Mouse (Mus musculus) monocyte, adult 5-6 weeks (primary cell): Measurements from ENCODE around the gene Man2a1. TPM values are rescaled to one million over a fixed set of nuclear protein-coding genes. Genes with fewer than 3 reads are reported as not detected.

Experiments
- ATAC-seq: fragments of 153-309, 156-312 bp; replicated peaks from 2 replicates; pipeline ENCODE4 v1.8.0; 2017; ENCODE audit warnings: mild to moderate bottlenecking; ENCODE audit not compliant: low TSS enrichment, insufficient number of reproducible peaks, severe bottlenecking, poor library complexity, low FRiP score
- total RNA-seq: library from RNA; stranded (forward); fragments of 200-1000, 200-491, 200-594 nt; gene quantifications from 3 replicates; pipeline ENCODE4 v1.2.3, GENCODE M21; 2017

The Man2a1 gene
- total RNA-seq, 1 experiment from 2014 or later = 42.0 TPM

DNA sequence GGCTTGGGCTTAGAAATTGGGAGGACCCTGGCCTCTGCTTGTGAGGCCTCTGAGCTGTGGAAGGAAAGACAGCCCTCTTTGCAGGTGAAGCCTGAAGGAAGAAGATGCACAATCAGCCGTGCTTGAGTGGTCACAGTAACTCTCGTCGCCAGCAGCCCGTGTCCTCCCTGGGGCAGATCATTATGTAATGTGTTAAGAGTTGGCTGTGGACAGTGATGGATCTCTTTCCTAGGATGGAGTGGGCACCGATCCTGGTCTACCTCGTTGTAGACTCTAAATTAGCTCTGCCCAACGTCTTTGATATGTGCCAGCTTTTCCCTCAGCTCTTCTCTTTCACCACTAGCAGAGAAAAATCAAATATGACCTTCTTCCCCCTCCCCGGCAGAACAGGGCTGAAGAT, 20.7 kb downstream of the Man2a1 start:
- ATAC-seq = no peak

DNA sequence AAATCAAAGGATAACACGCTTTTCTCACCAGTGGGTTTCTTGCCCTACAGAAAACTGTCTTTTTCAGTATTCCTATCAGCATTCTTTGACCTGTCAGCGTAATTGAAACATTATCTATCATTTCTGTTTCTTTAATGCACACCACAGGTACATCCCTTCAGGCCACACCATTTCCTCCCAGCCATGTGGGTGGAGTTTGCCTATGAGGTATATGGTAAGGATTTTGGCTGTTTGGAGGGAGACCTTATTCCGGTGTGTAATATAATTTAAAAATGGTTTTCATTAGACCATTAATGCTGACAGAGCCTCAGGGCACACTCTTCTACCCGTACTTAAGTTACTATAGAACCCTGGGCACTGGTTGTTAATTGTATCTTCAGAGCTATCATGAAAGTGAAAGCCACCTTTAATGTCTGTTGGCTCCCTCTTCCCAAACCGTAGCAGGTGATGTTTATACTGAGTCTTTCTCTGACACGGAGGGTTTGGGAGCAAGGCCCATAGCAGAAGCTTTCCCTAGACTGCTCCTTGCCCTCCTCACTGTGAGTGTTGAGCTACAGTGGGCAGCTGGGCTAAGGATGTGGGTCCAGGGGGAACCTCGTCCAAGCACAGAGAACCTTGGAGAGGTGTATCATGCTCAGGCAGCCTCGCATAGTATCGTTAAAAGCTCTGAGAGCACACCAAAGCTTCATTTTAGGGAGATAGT, 21.3 kb downstream of the Man2a1 start:
- no peak for ATAC-seq

DNA sequence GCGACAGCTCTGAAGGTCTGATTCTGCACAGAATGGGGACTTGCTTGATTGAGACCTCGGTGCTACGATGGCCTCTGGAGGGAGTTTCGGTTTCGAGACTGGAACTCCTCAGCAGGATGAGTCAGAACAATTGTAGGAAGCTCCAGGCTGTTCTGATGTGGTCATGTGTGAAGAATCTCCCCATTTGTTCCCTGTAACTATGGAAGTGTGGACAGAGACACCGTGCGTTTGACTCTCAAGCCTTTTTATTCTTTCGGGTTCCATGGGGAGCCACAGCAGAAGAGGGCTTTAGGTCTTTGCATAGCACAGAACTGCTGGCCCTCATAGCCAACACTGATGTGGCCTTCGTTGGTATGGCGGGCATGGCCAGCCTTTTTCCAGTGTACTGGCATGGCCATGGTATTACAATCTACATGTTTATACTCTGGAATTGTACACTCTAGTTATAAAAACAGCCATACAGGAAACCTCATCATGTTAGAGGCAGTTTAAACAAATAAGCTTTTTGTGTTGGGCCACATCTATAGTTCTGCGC, 21.9 kb downstream of the Man2a1 start:
- peak; percentile 40 for ATAC-seq

DNA sequence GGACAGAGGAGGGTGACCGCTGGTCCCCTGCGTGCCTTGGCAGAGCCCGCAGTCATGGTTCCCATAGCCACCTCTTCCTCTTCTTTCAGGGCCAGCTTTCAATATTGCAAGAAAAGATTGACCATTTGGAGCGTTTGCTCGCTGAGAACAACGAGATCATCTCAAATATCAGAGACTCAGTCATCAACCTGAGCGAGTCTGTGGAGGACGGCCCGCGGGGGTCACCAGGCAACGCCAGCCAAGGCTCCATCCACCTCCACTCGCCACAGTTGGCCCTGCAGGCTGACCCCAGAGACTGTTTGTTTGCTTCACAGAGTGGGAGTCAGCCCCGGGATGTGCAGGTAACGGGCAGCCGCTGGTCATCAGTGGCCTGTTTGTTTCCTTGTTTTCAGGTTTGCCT, 23.9 kb downstream of the Man2a1 start:
- no peak for ATAC-seq

DNA sequence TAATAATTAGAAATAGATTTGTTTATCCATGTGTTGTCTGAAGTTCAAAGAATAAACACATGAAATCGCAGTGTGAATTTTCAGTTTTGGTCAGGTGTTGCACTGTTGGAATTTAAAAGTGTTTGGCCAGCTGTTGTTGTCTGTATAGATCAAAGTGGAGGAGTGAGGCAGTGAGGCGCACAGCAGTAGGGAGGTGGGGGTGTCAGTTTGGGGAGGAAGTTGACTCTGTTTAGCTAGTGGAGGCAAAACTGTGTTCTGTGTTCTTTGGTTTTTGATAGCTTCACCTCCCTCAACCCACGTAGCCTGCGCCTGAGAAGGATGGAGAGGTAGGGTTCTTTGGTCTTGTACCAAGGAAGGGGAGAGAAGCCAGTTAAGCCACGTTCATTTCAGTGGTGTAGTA, 28.3 kb downstream of the Man2a1 start:
- ATAC-seq = no peak

DNA sequence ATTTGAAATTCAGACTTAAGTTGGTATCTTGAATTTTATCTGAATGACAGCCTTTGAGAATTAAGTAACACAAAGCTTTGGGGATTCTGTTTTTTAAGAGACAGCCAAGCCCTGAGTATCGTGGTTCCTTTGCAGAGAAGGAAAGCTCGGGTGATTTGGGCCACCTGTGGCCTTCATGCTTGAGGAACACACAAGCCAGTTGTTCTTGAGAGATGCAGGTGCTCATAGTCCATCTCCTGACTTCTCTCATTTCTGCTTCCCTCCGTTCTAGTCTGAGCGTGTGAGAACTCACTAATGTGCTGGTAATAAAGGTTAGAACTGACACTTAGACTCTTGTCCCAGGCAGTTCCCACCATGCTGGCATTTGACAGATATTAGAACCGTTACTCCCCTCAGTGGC, 28.9 kb downstream of the Man2a1 start:
- ATAC-seq = no peak

DNA sequence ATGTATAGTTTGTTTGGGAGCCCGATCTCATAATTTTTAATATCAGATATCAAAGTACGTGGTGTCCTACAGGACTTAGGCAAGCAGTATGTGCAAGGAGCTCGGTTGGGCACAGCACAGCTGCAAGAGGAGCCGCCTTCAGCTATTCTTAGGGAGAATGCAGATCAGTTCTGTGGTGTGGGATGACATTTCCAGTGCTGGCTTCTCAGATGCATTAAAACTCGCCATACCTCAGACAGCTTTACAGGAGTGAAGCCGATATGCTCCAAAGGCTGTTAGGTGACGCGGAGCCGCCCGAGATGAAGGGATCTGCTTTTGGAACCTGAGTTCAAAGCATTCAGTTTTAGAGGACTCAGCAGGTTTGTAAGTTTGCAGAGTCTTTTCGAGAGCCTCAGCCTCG, 30.0 kb downstream of the Man2a1 start:
- no peak for ATAC-seq

DNA sequence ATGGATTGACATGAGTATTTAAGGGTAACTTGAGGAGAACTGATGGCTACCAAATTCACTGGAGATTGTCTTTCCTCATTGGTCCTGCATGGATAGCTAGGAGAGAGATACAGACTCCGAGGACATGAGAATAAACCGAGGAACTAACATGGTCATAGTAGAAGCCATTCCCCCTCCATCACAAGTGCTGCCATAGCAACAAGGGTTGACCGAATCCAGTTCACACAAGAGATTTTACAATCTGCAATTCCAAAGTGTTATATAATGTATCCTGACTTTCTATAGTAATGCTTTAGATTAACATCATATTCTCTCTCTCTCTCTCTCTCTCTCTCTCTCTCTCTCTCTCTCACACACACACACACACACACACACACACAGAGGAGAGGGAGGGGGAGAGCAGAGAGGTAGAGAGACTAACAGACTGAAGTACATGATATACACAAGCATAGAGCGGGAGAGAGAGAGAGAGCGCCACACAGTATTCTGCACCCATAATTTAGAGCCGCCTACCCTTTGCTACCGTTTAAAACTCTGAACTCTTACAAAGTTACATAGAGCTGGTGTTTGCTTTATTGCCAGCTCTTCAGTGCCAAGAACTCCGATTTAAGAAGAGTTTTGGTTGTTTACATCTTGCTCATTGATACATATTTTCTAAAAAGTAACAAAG, 37.5 kb downstream of the Man2a1 start:
- ATAC-seq = no peak

DNA sequence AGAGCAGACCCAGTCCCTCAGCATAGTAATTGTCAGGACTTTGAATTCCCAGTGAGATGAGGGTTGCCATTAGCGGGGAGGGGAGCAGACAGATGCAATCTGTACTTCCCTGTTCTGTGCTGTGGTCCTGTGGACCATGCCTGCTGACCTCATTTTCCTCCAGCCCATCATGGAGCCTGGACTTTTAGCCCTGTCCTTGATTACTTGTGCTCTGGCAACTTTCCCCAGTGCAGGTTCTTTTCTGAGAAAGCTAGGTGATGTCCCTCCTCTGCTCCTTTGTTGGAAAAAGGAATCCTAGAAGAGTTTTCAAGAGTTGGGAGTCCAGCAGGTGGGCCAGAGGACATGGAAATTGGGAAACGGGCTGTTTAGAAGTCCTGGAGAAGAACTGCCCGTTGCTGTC, 40.8 kb downstream of the Man2a1 start:
- no peak for ATAC-seq

DNA sequence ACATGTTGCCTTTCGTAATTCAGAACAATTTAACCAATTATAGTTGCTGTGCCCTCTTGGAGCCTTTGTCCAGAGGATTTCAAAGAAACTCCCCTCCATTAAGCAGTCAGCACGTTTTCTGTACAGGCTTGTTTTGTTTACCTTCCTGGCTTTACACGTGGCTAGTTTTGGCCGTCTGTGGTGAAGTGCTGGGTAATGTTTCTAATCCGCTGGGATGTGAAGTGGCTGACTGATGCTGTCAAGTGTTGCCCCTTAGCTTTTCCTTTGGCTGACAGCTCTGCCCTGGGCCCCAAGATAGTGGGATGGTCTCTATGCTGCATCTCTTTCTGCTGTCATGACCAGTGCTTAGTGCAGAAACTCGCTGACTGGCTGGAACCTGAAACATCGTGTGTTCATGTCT, 43.1 kb downstream of the Man2a1 start:
- no peak for ATAC-seq

DNA sequence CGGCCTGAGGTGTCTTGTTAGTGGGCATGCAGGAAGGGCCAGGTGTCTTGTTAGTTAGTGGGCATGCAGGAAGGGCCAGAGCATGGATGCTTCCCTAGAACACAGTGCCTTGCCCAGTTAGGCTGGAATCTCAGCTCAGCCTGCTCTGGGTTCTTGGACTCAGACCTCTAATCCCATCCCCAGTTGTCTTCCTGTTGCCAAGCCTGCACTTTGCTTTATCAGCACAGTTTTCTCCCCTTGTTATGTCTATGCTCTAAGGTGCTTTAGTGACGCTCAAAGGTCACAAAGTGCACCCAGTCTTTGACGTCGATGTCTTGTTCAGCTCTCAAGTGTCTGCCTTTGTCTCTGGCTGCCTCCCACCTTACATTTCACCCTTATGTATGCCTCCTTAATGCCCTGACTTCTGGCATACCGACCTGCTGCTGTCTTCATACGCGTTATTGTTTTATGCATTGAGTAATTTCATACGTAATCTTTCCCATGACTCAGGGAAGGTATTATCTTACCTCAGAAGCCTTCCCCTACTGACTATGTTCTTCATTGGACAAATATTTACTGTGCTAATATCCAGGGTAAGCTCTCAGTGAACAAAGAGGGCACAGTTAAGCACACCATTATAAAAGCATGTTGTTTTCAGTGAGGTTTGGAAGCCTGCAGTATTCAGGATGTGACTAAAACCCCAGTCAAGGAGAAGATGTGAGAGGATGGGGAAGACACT, 44.5 kb downstream of the Man2a1 start:
- ATAC-seq = no peak

DNA sequence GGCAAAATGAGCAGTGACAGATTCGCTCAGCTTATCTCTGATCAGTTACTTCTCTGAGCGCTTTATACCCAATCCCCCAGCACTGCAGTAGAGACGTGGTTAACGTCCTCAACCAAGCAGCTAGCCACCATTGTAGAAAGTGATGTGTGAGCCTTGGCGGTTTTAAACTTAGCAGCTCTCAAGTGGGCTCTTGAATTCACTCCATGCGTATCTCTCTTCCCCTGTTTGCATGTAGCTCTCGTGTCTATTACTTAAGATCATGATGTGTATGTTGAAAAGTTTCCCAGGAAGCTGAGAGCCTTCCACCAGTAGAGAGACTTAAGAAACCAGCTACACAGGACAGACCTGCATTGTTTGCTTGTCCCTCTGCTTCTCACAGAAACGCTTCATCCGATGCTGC, 46.9 kb downstream of the Man2a1 start:
- no peak for ATAC-seq

DNA sequence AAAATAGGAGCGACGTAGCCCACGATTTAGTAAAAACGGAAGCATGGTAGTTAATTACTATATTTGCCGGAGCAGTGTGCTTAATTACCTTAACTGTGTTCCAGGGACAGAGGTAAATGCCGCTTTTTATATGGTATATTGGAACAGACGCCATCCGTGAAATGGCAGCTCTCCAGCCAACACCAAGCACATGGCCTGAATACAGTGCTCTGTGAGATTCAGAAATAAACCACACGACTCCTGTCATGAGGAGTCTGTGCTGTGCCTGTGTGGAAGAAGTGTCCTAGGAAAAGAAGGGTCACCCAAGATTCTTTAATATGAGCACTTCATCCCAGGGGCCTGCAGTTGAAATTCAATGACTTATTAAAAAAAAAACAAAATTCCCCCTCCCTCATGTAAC, 50.2 kb downstream of the Man2a1 start:
- no peak for ATAC-seq

DNA sequence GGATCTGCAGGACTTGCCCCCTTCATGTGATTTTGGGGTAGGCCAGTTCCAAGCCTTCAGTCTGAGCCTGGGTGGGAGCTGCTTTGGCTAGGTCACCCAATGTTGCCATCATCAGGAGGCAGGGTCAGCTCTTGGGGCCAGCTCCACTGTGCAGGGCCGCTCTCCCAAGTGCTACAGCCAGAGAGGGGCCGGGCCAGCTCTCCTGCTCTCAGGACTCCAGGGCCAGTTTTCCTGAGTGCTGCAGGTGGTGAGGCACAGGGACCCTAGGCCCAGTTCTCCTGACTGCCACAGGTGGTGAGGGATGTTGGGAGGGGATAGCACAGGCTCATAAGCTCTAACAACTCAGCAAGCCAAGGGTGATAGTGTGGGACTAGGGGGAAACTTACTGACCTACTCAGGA, 53.1 kb downstream of the Man2a1 start:
- ATAC-seq = no peak

DNA sequence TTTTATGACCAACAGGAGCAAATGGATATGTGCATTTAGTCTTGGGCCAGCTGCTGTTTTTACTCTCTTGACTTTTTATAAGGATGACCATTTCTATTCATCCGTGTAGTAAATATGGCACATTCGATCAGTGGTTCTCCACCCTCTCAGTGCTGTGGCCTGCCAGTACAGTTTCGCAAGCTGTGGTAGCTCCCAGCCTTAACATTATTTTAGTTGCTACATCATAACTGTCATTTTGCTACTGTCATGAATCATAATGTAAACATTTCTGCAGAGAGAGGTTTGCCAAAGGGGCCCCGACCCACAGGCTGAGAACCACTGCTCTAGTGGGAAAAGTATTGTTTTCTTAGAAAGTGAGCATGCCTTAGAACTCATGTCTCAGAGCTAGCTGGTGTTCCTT, 59.1 kb downstream of the Man2a1 start:
- no peak for ATAC-seq

DNA sequence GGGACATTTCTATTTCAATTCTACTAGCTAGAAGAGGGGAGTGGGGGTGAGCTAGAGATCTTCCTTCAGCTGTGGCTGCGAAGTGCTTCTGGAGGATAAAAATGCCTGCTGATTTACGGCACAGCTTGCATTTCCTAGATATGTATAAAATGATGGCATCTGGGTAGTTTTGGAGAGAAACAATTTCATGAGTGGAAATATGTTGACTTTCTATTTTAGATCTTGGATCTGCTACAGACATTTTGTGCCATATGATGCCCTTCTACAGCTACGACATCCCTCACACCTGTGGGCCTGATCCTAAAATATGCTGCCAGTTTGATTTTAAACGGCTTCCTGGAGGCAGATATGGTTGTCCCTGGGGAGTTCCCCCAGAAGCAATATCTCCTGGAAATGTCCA, 66.0 kb downstream of the Man2a1 start:
- no peak for ATAC-seq

DNA sequence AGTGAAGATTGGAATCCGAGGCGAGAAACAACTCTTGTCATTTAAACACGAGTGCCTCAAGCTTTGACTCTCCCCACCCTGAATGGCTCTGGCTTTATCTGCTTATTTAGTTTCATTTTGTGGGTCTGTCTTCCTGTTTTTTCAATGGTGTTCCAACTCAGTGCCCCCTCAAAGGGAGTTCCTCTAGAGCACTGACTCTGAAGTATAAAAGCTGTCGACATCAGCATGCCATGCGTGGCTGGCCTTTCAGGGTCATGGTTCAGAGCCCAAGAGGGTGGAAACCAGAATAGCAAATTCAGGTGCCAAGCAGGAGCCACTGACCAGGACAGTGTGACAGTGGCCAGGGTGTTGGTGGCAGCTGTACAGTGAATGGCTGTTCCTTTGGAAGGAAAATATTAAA, 68.0 kb downstream of the Man2a1 start:
- peak; percentile 68 for ATAC-seq

DNA sequence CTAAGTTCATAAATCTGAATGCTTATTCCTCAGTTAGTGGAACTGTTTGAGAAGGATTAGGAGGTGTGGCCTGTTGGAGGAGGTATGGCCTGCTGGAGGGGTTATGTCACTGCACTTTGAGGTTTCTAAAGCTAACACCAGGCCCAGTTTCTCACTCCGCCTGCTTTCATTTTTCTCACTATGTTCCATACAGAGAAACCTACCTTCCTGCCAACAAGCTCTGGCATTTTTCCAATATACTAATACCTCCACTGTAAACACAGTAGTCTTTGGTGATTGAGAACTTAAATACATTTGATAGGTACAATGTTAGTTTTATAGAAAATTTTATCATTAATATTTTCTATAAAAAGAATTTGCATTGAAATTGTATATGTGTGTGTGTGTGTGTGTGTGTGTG, 73.9 kb downstream of the Man2a1 start:
- no peak for ATAC-seq

DNA sequence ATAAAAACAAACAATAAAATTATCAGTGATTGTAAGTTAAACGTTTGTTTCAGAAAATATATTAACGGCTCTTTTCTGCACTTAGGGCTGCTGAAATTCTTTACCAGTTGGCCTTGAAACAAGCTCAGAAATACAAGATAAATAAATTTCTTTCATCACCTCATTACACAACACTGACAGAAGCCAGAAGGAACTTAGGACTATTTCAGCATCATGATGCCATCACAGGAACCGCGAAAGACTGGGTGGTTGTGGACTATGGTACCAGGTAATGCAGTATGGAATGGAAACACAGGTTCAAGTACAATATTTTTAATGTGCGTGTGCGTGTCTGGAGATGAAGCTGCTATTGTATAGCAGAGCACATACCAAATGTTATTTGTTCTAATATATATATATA, 74.4 kb downstream of the Man2a1 start:
- ATAC-seq = no peak
